Mouse (Mus musculus): ENCODE measurements at regions not wholly inside any gene's neighbourhood (a gene's known extent, or its start where the extent isn't known, plus 50 kb on each side); places are given as distances from the start of the nearest gene placed in this dataset.

- TF ChIP-seq CTCF (IDR thresholded peaks at IDR 0.05) (no peak), EP300 (IDR thresholded peaks at IDR 0.05) (no peak)
These were observed 401.7 kb downstream of the Med13l start for GRCm38 (mm10) chr5:118962152-118962551.

Data from lung, postnatal 0 days (tissue).